Mouse (Mus musculus) CH12.LX (cell line): Measurements from ENCODE around the gene Ncan. TPM values are rescaled to one million over a fixed set of nuclear protein-coding genes. Genes with fewer than 3 reads are reported as not detected.

ENCODE experiments used
- DNase-seq: peaks from one replicate; pipeline ENCODE4 v3.0.0-alpha.2; 2013; ENCODE audit errors: extremely low read depth
- H3K27ac ChIP-seq: 2 replicates; pipeline ENCODE4 v1.5.1; 2012; ENCODE audit warnings: low read depth, mild to moderate bottlenecking, control low read depth, moderate library complexity; ENCODE audit not compliant: insufficient read depth
- H3K27me3 ChIP-seq: replicated peaks from 2 replicates; pipeline ENCODE3; 2012; ENCODE audit warnings: inconsistent platforms
- H3K36me3 ChIP-seq, 2 experiments: replicated peaks in 1 of 2; 2 replicates each; pipeline versions ENCODE3 to v1.6.1; 2012; ENCODE audit warnings: inconsistent platforms in 1 of 2, low read length in 1 of 2, mild to moderate bottlenecking in 1 of 2, mixed read lengths in 1 of 2, moderate library complexity in 1 of 2; ENCODE audit not compliant: control insufficient read depth in 1 of 2, insufficient read depth in 1 of 2
- H3K4me1 ChIP-seq, 2 experiments: 2 replicates each; pipeline ENCODE4 v1.6.1; 2012; ENCODE audit warnings: inconsistent platforms in 1 of 2, moderate library complexity in 1 of 2; ENCODE audit not compliant: insufficient read depth in 2 of 2, control insufficient read depth in 1 of 2
- H3K4me2 ChIP-seq: 2 replicates; pipeline ENCODE4 v1.6.1; 2012; ENCODE audit warnings: low read depth, mild to moderate bottlenecking, control low read depth; ENCODE audit not compliant: poor library complexity, insufficient read depth, severe bottlenecking
- H3K4me3 ChIP-seq, 3 experiments: fragments of 150-350 bp in 1 of 3; sonication (generic) in 1 of 3; replicated peaks in 1 of 3; 2 replicates each; pipeline versions ENCODE3 to v1.5.1; 2011 to 2012; ENCODE audit warnings: low read depth in 2 of 3, low read length in 2 of 3, mild to moderate bottlenecking in 2 of 3, moderate library complexity in 2 of 3, control low read depth in 1 of 3, improper control_type of control experiment in 1 of 3, inconsistent platforms in 1 of 3, mixed read lengths in 1 of 3; ENCODE audit not compliant: poor library complexity in 1 of 3
- H3K79me2 ChIP-seq: replicated peaks from 2 replicates; pipeline ENCODE4 v1.6.1; 2012; ENCODE audit warnings: mild to moderate bottlenecking, moderate library complexity; ENCODE audit not compliant: control insufficient read depth, poor library complexity, insufficient read depth, severe bottlenecking; ENCODE audit errors: extremely low read depth
- H3K9ac ChIP-seq: 2 replicates; pipeline ENCODE4 v1.6.1; 2012; ENCODE audit warnings: low read depth, mild to moderate bottlenecking, control low read depth, moderate library complexity; ENCODE audit not compliant: insufficient read depth
- H3K9me3 ChIP-seq: replicated peaks from 2 replicates; pipeline ENCODE3; 2012; ENCODE audit warnings: low read length, inconsistent platforms, mixed read lengths
- BHLHE40 ChIP-seq: IDR thresholded peaks from 2 replicates; pipeline ENCODE4 v1.6.1; 2011; ENCODE audit warnings: mild to moderate bottlenecking, low read depth, low read length, improper control_type of control experiment
- CHD1 ChIP-seq: IDR thresholded peaks from 2 replicates; pipeline ENCODE4 v1.6.1; 2012; ENCODE audit warnings: low read depth, low read length, improper control_type of control experiment, inconsistent platforms
- E2F4 ChIP-seq: IDR thresholded peaks from 2 replicates; pipeline ENCODE4 v1.6.1; 2011; ENCODE audit warnings: low read depth, low read length, improper control_type of control experiment; ENCODE audit not compliant: insufficient replicate concordance
- ETS1 ChIP-seq: conservative IDR thresholded peaks from 2 replicates; pipeline ENCODE4 v1.6.1; 2012; ENCODE audit warnings: low read depth, mild to moderate bottlenecking, inconsistent platforms, low read length, improper control_type of control experiment, moderate library complexity
- IRF4 ChIP-seq: IDR thresholded peaks from 2 replicates; pipeline ENCODE4 v1.6.1; 2014; ENCODE audit warnings: low read depth, mild to moderate bottlenecking, inconsistent platforms, low read length, improper control_type of control experiment
- JUND ChIP-seq: conservative IDR thresholded peaks from 2 replicates; pipeline ENCODE4 v1.6.1; 2011; ENCODE audit warnings: low read depth, low read length, improper control_type of control experiment
- MAFK ChIP-seq: IDR thresholded peaks from 2 replicates; pipeline ENCODE4 v1.6.1; 2011; ENCODE audit warnings: low read length, improper control_type of control experiment; ENCODE audit not compliant: insufficient replicate concordance
- MEF2A ChIP-seq: IDR thresholded peaks from 2 replicates; pipeline ENCODE4 v1.6.1; 2014; ENCODE audit warnings: low read depth, mild to moderate bottlenecking, inconsistent platforms, low read length, improper control_type of control experiment, borderline replicate concordance
- MXI1 ChIP-seq: IDR thresholded peaks from 2 replicates; pipeline ENCODE4 v1.6.1; 2011; ENCODE audit warnings: mild to moderate bottlenecking, low read depth, low read length, improper control_type of control experiment
- MYC ChIP-seq: IDR thresholded peaks from 2 replicates; pipeline ENCODE4 v1.6.1; 2011; ENCODE audit warnings: low read depth, mild to moderate bottlenecking, improper control_type of control experiment, low read length
- NELFE ChIP-seq: IDR thresholded peaks from 2 replicates; pipeline ENCODE4 v1.6.1; 2011; ENCODE audit warnings: low read depth, low read length, improper control_type of control experiment
- NRF1 ChIP-seq: IDR thresholded peaks from 2 replicates; pipeline ENCODE4 v1.6.1; 2014; ENCODE audit warnings: low read depth, mild to moderate bottlenecking, inconsistent platforms, low read length, improper control_type of control experiment, moderate library complexity
- PAX5 ChIP-seq: IDR thresholded peaks from 2 replicates; pipeline ENCODE4 v1.6.1; 2012; ENCODE audit warnings: low read length, inconsistent platforms, mixed read lengths
- POLR2A ChIP-seq: IDR thresholded peaks from 2 replicates; pipeline ENCODE4 v1.6.1; 2011; ENCODE audit warnings: low read depth, mild to moderate bottlenecking, improper control_type of control experiment, low read length
- POLR2AphosphoS2 ChIP-seq: IDR thresholded peaks from 2 replicates; pipeline ENCODE4 v1.6.1; 2011; ENCODE audit warnings: low read depth, low read length, improper control_type of control experiment
- RAD21 ChIP-seq: IDR thresholded peaks from 2 replicates; pipeline ENCODE4 v1.6.1; 2011; ENCODE audit warnings: low read depth, mild to moderate bottlenecking, low read length, improper control_type of control experiment, moderate library complexity
- SIN3A ChIP-seq: IDR thresholded peaks from 2 replicates; pipeline ENCODE4 v1.6.1; 2012; ENCODE audit warnings: low read length, improper control_type of control experiment, inconsistent platforms
- TBP ChIP-seq: conservative IDR thresholded peaks from 2 replicates; pipeline ENCODE4 v1.6.1; 2011; ENCODE audit warnings: low read depth, low read length, improper control_type of control experiment
- ZKSCAN1 ChIP-seq: IDR thresholded peaks from 2 replicates; pipeline ENCODE4 v1.6.1; 2012; ENCODE audit warnings: low read depth, inconsistent platforms, low read length, improper control_type of control experiment, borderline replicate concordance
- ZMIZ1 ChIP-seq: IDR thresholded peaks from 2 replicates; pipeline ENCODE4 v1.6.1; 2012; ENCODE audit warnings: low read depth, mild to moderate bottlenecking, inconsistent platforms, low read length, improper control_type of control experiment
- dilution Hi-C: fragments of 300-500 bp; cut with MboI; formaldehyde crosslinking; loops from 2 replicates; pipeline ENCODE4 v1.14.3; 2020; ENCODE audit warnings: low sequenced_read_pairs; ENCODE audit not compliant: extremely low pct_unique_long_range_greater_than_20kb, extremely low pct_ligation_motif_present
- in situ Hi-C: fragments of 300-500 bp; cut with MboI; formaldehyde crosslinking; loops from 3 replicates; pipeline ENCODE4 v1.14.3; 2019; ENCODE audit warnings: low sequenced_read_pairs, low pct_ligation_motif_present, low pct_unique_long_range_greater_than_20kb, mixed read lengths
- polyA plus RNA-seq: library from polyadenylated mRNA; unstranded; fragments of >175 nt; gene quantifications from 2 replicates; pipeline ENCODE4 v1.2.1, GENCODE M21; 2012; ENCODE audit warnings: low read depth; ENCODE audit not compliant: insufficient read length
- total RNA-seq, 2 experiments: library from RNA; depleted of rRNA; stranded (reverse); fragments of 300-350 nt in 1 of 2; fragments of >200 nt in 1 of 2; gene quantifications; 2 replicates each; pipeline ENCODE4 v1.2.3; 2012 to 2014

Ncan gene
- total and polyA plus RNA-seq, 3 experiments, result 2.1 to 6.0 (median 3.9) TPM

- in situ Hi-C loops (no loop called here), dilution Hi-C loops (no loop called here)
- peaks cover 49 to 82% of the 10 kb centered on the region in 2 experiments for H3K36me3 ChIP-seq
- no peaks in the 10 kb centered on the region for H3K9me3 ChIP-seq
- DNase-seq, result no peak
- no peaks in the 10 kb centered on the region for H3K27me3 ChIP-seq
- no peak overlapping the region for H3K4me3 ChIP-seq
- no peak for TF ChIP-seq ETS1
- TF ChIP-seq RAD21, result no peak
- no peak for TF ChIP-seq ZKSCAN1
- TF ChIP-seq MEF2A, result no peak
- TF ChIP-seq NELFE, result no peak
- no peak for TF ChIP-seq JUND
- no peak for TF ChIP-seq MAFK
- TF ChIP-seq MYC, result no peak
- no peak for TF ChIP-seq POLR2AphosphoS2
- TF ChIP-seq CHD1, result no peak
- no peak for TF ChIP-seq IRF4
- no peak for TF ChIP-seq MXI1
- TF ChIP-seq POLR2A, result no peak
- no peak for TF ChIP-seq BHLHE40
- TF ChIP-seq NRF1, result no peak
- TF ChIP-seq E2F4, result no peak
- TF ChIP-seq PAX5, result no peak
- no peak for TF ChIP-seq TBP
- no peak overlapping the region for H3K27ac ChIP-seq
- H3K79me2 ChIP-seq, result no peaks in the 10 kb centered on the region
- no peak overlapping the region for H3K4me2 ChIP-seq
- H3K9ac ChIP-seq, result no peak overlapping the region
- H3K4me1 ChIP-seq, result no peaks in the 10 kb centered on the region
These were observed 47.0 kb downstream of the Ncan start for GRCm38 (mm10) chr8:70073682-70074081.

- H3K4me2 ChIP-seq, result no peak overlapping the region
- H3K9ac ChIP-seq, result no peak overlapping the region
- in situ Hi-C loops (no loop called here), dilution Hi-C loops (no loop called here)
- no peaks in the 10 kb centered on the region for H3K79me2 ChIP-seq
- no peaks in the 10 kb centered on the region for H3K4me1 ChIP-seq
- H3K27me3 ChIP-seq, result no peaks in the 10 kb centered on the region
- TF ChIP-seq IRF4 (no peak), ZMIZ1 (no peak), SIN3A (no peak)
- H3K9me3 ChIP-seq, result no peaks in the 10 kb centered on the region
- H3K36me3 ChIP-seq, result peaks cover 52 to 82% of the 10 kb centered on the region in 2 experiments
- DNase-seq, result no peak
- H3K4me3 ChIP-seq, result no peak overlapping the region
- H3K27ac ChIP-seq, result no peak overlapping the region
These were observed 47.6 kb downstream of the Ncan start for GRCm38 (mm10) chr8:70073120-70073519.
